Mouse (Mus musculus): ENCODE results near the gene Schip1. TPM values are rescaled to one million over a fixed set of nuclear protein-coding genes. Genes with fewer than 3 reads are reported as not detected.

The Schip1 gene
- polyA plus RNA-seq, 1 experiment = 5.0 TPM

- no peak for DNase-seq (ENCODE audit: low read depth)
Measured at GRCm38 (mm10) chr3:68383672-68384071, 319.1 kb downstream of the Schip1 start.

GRCm38 (mm10) chr3:68385544-68385943, 320.9 kb downstream of the Schip1 start:
- no peak for DNase-seq (ENCODE audit: low read depth)

- no peak for DNase-seq (ENCODE audit: low read depth)
Measured at GRCm38 (mm10) chr3:68388023-68388422, 323.4 kb downstream of the Schip1 start.

DNA sequence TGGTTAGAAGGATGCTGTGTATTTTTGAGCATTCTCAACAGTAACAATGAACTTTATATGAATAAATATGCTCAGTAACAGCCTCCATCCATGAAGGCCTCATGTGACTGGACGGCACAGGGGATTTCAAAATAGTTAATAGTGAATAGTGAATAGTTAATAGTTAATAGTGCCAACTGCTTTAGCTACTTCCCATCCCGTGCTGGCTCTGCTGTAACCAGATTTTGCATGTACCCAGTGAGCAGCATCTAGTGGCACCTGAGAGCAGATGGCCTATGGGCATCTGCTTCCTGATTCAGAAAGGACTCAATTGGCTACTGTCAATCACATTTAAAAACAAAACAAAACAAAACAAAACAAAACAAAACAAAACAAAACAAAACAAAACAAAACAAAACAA, 329.0 kb downstream of the Schip1 start:
- no peak for DNase-seq (ENCODE audit: low read depth)

GRCm38 (mm10) chr3:68398691-68399090, 334.1 kb downstream of the Schip1 start:
- no peak for DNase-seq (ENCODE audit: low read depth)

GRCm38 (mm10) chr3:68400121-68400520, 335.5 kb downstream of the Schip1 start:
- DNase-seq (ENCODE audit: low read depth) = no peak

GRCm38 (mm10) chr3:68403343-68403742, 338.7 kb downstream of the Schip1 start:
- DNase-seq (ENCODE audit: low read depth) = no peak

- DNase-seq (ENCODE audit: low read depth) = no peak
Measured at GRCm38 (mm10) chr3:68403783-68404217, 339.2 kb downstream of the Schip1 start.

DNA sequence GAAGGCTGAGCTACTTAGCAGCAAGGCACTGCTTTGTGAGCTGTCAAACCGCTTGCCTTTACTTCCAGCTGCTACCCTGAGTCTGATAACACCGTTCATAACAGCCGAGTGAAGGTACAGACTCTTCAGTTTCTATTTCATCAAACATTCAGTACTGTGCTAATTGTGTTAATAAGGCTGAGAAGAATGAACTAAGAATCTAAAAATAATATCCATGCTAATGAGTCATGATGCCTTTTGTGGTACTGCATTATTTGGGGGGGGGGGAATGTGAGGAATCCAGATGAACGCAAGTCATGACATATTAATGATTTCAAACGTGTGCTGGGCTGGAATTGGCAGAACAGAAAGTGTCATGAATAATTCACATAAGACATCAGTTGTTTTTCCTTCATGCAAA, 341.1 kb downstream of the Schip1 start:
- no peak for DNase-seq (ENCODE audit: low read depth)

- no peak for DNase-seq (ENCODE audit: low read depth)
Measured at GRCm38 (mm10) chr3:68412262-68412661, 347.7 kb downstream of the Schip1 start.

DNA sequence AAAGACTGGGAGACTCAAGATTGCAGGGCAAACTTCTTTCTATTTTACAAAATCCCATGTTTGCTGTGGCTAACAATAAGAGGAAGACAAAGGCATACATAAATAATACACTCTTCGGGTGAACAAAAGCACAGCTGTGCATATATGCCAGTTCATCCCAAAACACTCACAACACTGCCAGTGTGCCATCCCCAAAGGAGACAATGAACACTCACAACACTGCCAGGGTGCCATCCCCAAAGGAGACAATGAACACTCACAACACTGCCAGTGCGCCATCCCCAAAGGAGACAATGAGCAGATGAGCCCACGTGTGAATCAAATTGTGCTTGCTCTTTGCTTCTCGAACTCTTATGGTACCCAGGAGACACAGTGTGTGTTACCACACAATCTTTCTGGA, 355.2 kb downstream of the Schip1 start:
- no peak for DNase-seq (ENCODE audit: low read depth)

GRCm38 (mm10) chr3:68420927-68421326, 356.3 kb downstream of the Schip1 start:
- DNase-seq (ENCODE audit: low read depth) = no peak

- DNase-seq (ENCODE audit: low read depth) = no peak
Measured at GRCm38 (mm10) chr3:68421849-68422248, 357.2 kb downstream of the Schip1 start.

DNA sequence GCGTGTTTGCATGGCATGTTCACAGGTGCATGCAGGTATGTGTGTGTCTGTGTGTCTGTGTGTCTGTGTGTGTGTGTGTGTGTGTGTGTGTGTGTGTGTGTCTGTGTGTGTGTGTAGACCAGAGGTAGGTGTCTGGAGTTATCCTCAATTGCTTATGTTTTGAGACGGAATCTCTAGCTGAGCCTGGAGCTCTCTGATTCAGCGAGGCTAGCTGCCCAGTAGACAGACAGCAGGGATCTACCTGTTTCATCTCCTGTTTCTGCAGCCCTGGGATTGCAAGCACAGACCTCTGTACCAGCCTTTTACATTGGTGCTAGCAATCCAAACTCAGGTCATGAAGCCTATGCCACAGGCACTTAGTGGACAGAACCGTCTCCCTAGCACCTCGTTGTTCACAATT, 363.5 kb downstream of the Schip1 start:
- no peak for DNase-seq (ENCODE audit: low read depth)

- no peak for DNase-seq (ENCODE audit: low read depth)
Measured at GRCm38 (mm10) chr3:68434435-68434834, 369.8 kb downstream of the Schip1 start.

DNA sequence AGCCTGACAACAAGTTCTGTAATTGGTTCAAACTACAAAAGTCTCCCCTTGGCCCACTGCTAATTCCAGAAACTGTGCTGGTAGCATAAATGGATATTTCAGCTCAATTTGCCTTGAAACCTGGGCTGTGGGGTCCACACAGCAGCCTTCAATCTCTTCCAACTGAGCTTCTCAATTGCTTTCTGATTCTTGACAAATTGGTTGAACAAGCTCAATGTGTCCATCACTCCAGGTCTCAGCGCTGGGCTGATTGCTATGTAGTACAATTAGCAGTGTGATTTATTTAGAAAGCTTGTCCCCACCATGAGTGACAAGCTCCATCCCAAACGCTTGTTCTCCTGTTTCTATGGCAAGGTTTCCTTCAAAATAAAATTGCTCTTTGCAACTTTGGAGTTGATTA, 370.3 kb downstream of the Schip1 start:
- DNase-seq (ENCODE audit: low read depth) = no peak

DNA sequence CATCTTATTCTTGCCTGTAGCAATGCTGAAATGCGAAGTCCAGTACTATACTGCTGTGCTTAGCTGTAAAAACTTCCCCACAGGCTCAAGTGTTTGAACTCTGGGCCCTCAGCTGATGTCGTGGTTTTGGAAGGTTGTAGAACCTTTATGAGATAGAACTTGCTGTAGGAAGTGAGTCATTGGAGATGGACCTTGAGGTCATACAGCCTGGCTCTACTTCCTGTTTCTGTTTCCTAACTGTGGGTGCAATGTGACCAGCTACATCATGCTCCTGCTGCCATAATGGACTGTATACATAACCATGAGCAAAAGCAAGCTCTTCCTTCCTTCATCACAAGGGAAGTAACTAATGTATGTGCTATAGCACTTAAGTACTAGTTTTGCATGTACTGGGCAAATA, 383.9 kb downstream of the Schip1 start:
- no peak for DNase-seq (ENCODE audit: low read depth)

- no peak for DNase-seq (ENCODE audit: low read depth)
Measured at GRCm38 (mm10) chr3:68451634-68452033, 387.0 kb downstream of the Schip1 start.

GRCm38 (mm10) chr3:68453266-68453665, 388.7 kb downstream of the Schip1 start:
- DNase-seq (ENCODE audit: low read depth) = no peak

DNA sequence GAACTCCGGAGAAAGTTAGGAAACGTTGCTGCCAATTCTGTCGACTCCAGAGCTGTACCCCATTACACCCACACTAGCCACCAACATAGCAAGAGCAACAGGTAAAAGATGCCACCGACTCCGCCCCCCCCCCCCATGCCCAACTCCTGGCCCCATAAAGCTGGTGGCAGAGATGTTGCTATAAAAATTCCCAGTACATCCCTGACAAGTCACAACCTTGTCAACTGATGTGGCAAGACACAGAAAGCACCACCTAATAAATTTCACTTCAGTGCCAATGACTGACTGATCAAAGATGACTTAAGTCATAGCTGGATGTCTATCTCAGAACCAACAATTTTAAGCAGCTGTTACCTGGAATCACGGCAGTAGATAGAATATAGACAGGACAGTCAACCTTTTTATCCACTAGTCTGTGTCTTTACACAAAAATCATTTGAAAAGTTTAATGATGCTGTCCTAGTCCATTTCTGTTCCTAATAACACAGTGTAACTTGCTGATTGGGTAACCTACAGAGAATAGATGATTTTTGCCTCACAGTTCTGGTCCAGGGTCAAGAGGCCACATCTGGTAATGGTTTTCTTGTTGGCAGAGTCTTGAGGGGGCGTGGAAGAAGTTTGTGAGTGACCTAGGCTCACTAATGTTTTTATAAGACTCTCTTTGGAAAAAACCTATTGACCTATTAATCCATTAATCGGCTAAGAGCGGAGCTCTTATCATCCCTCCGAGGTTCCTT, 389.3 kb downstream of the Schip1 start:
- no peak for DNase-seq (ENCODE audit: low read depth)

- no peak for DNase-seq (ENCODE audit: low read depth)
Measured at GRCm38 (mm10) chr3:68466643-68467042, 402.0 kb downstream of the Schip1 start.

DNA sequence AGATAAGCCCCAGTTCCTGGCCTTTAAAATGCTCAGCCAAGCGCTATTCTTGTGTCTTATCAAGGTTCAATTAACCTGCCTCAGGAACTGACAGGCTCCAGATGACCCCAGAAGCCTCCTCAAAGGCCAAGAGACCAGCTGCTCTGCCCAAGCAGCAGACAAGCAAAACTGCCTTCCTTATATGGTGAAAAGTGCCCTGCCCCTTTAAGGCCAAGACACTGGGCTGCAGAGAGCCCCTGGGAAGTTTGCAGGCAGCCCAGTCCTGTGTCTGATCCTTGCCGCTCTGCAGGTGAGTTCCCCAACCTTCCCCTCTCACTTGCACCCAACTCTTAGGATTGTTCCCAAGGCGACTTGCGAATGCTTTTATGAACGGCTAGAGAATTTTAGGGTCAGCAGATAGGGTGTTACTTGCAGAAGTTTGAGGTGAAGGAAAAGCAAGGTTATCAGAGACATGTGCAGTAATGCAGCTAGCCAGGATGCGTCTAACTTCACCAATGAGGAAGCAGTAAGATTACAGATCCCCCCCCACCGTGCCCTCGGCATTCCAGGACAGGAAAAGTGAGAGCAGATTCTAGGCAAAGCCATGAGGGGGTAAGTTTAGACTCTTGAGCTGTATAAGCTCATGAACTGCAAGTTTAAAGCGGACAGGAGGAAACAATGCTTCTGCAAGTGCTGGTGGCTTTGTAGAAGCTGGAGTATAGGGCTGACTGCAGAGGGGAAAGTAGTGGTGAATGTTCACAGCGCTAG, 403.5 kb downstream of the Schip1 start:
- no peak for DNase-seq (ENCODE audit: low read depth)

- no peak for DNase-seq (ENCODE audit: low read depth)
Measured at GRCm38 (mm10) chr3:68469643-68470042, 405.0 kb downstream of the Schip1 start.

All from gonadal fat pad, adult 2 months (tissue).